Mouse (Mus musculus) mature B cell (primary cell): ENCODE data around the gene Gm35549.

ENCODE experiments used
- in situ Hi-C: fragments of 300-500 bp; cut with MboI; formaldehyde crosslinking; loops from 2 replicates; pipeline ENCODE4 v1.14.3; 2019

Gm35549 gene

GRCm38 (mm10) chr9:122826743-122827142, 17.1 kb downstream of the Gm35549 start:
- in situ Hi-C loops: no loop called here

- in situ Hi-C loops: no loop called here
These were observed 20.3 kb downstream of the Gm35549 start for GRCm38 (mm10) chr9:122823374-122824017.

GRCm38 (mm10) chr9:122815239-122815851, 28.5 kb downstream of the Gm35549 start:
- in situ Hi-C loops: no loop called here

GRCm38 (mm10) chr9:122814775-122815174, 29.1 kb downstream of the Gm35549 start:
- in situ Hi-C loops: no loop called here

GRCm38 (mm10) chr9:122812386-122812785, 31.4 kb downstream of the Gm35549 start:
- in situ Hi-C loops: no loop called here

GRCm38 (mm10) chr9:122810212-122810611, 33.6 kb downstream of the Gm35549 start:
- in situ Hi-C loops: no loop called here

GRCm38 (mm10) chr9:122807186-122807585, 36.6 kb downstream of the Gm35549 start:
- in situ Hi-C loops: no loop called here

- in situ Hi-C loops: no loop called here
These were observed 37.9 kb downstream of the Gm35549 start for GRCm38 (mm10) chr9:122805845-122806341.

GRCm38 (mm10) chr9:122805053-122805844, 38.6 kb downstream of the Gm35549 start, which contains the start of gene Tcaim:
Gene Tcaim, plus strand, starts transcription at chr9:122805539.
- in situ Hi-C loops: no loop called here

GRCm38 (mm10) chr9:122786534-122786933, 57.3 kb downstream of the Gm35549 start:
- in situ Hi-C loops: no loop called here

GRCm38 (mm10) chr9:122785231-122785630, 58.6 kb downstream of the Gm35549 start:
- in situ Hi-C loops: no loop called here
